Mouse (Mus musculus): Measurements from ENCODE around the gene Homer2.

Homer2 gene

GRCm38 (mm10) chr7:81683779-81684422 lies 23.4 kb downstream of the Homer2 start:
- no peaks in the 10 kb centered on the region for H3K27me3 ChIP-seq (ENCODE audit: control insufficient read depth, insufficient read depth, low read length, poor library complexity, severe bottlenecking)
- no peaks in the 10 kb centered on the region for H3K36me3 ChIP-seq (ENCODE audit: control insufficient read depth, insufficient read depth, low read length, poor library complexity, severe bottlenecking)
- DNase-seq (ENCODE audit: low read depth, low spot score), result no peak

DNA sequence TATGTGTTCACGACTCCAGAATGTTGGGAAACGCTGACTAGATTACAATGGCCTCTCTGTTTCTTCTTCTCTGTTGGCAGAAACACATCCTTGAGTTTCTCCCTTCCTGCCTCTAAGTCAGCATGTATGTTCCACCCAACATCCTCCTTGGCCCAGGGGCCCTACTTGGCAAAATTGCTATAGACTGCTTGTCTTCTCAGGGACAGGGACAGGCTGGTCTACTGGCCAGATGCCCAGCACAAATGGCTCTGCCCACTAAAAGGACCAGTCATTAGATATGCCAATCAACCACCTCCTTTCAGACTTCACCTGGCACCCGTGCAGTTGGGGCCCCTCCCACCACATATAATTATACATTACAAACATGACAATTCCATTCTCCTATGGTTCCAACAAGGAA lies 25.9 kb downstream of the Homer2 start:
- no peak for DNase-seq (ENCODE audit: low read depth, low spot score)
- H3K36me3 ChIP-seq (ENCODE audit: control insufficient read depth, insufficient read depth, low read length, poor library complexity, severe bottlenecking), result no peaks in the 10 kb centered on the region
- no peaks in the 10 kb centered on the region for H3K27me3 ChIP-seq (ENCODE audit: control insufficient read depth, insufficient read depth, low read length, poor library complexity, severe bottlenecking)

GRCm38 (mm10) chr7:81673359-81674013 lies 33.8 kb downstream of the Homer2 start:
- Histone ChIP-seq H3K36me3 (ENCODE audit: control insufficient read depth, insufficient read depth, low read length, poor library complexity, severe bottlenecking) (no peaks in the 10 kb centered on the region), H3K27me3 (ENCODE audit: control insufficient read depth, insufficient read depth, low read length, poor library complexity, severe bottlenecking) (no peaks in the 10 kb centered on the region)
- DNase-seq (ENCODE audit: low read depth, low spot score), result no peak

DNA sequence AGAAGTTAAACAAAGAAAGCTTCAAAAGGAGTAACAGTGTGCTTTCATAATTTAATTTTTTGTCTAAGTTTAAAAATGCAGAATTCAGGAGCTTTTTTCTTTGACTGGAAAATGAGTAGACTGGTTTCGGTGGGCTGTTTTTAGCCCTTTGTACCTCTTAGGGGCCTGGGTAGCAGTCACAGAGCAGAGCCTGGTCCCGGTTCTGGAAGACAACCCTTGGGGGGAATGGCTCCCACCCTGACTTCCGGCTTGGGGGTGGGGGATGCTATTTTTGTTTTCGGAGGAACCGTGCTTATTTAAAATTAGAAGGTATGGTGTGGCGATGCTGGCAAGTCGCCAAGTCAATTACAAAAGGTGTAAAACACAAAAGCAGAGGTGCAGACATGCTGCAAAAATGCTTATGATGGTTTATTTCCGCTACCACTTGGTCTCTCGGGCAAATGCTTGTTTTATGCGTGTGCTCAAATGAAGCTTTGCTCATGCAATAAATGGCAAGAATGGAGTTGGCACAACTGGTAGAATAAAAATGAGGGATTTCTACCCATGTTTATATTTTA lies 34.5 kb downstream of the Homer2 start:
- Histone ChIP-seq H3K27me3 (ENCODE audit: control insufficient read depth, insufficient read depth, low read length, poor library complexity, severe bottlenecking) (no peaks in the 10 kb centered on the region), H3K36me3 (ENCODE audit: control insufficient read depth, insufficient read depth, low read length, poor library complexity, severe bottlenecking) (no peaks in the 10 kb centered on the region)
- DNase-seq (ENCODE audit: low read depth, low spot score), result no peak

GRCm38 (mm10) chr7:81667156-81667555 lies 40.2 kb downstream of the Homer2 start:
- Histone ChIP-seq H3K36me3 (ENCODE audit: control insufficient read depth, insufficient read depth, low read length, poor library complexity, severe bottlenecking) (no peaks in the 10 kb centered on the region), H3K27me3 (ENCODE audit: control insufficient read depth, insufficient read depth, low read length, poor library complexity, severe bottlenecking) (no peaks in the 10 kb centered on the region)
- DNase-seq (ENCODE audit: low read depth, low spot score), result no peak

- no peak for DNase-seq (ENCODE audit: low read depth, low spot score)
- Histone ChIP-seq H3K36me3 (ENCODE audit: control insufficient read depth, insufficient read depth, low read length, poor library complexity, severe bottlenecking) (no peaks in the 10 kb centered on the region), H3K27me3 (ENCODE audit: control insufficient read depth, insufficient read depth, low read length, poor library complexity, severe bottlenecking) (no peaks in the 10 kb centered on the region)
These were observed 40.7 kb downstream of the Homer2 start for GRCm38 (mm10) chr7:81666585-81666984.

DNA sequence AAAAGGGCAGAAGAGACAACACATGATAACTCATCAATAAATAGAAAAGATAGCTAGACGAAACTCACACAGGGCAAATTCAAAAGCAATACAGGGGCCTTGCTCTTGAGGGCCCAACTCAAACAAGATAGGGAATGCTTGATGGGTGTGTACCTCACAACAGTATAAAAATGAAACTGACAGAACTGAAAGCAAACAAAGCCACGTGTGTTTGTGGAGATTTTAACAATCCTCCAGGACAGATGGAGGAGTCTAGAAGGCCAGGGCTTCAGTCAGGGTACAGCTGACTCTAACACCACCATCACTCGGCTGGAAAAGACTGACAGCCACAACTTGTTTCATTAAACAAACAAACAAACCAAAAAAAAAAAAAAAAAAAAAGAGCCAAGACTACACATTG lies 44.3 kb downstream of the Homer2 start:
- Histone ChIP-seq H3K27me3 (ENCODE audit: control insufficient read depth, insufficient read depth, low read length, poor library complexity, severe bottlenecking) (no peaks in the 10 kb centered on the region), H3K36me3 (ENCODE audit: control insufficient read depth, insufficient read depth, low read length, poor library complexity, severe bottlenecking) (no peaks in the 10 kb centered on the region)
- DNase-seq (ENCODE audit: low read depth, low spot score), result no peak

GRCm38 (mm10) chr7:81657631-81658347 lies 49.5 kb downstream of the Homer2 start:
- H3K27me3 ChIP-seq (ENCODE audit: control insufficient read depth, insufficient read depth, low read length, poor library complexity, severe bottlenecking), result no peaks in the 10 kb centered on the region
- no peak for DNase-seq (ENCODE audit: low read depth, low spot score)
- no peaks in the 10 kb centered on the region for H3K36me3 ChIP-seq (ENCODE audit: control insufficient read depth, insufficient read depth, low read length, poor library complexity, severe bottlenecking)

DNA sequence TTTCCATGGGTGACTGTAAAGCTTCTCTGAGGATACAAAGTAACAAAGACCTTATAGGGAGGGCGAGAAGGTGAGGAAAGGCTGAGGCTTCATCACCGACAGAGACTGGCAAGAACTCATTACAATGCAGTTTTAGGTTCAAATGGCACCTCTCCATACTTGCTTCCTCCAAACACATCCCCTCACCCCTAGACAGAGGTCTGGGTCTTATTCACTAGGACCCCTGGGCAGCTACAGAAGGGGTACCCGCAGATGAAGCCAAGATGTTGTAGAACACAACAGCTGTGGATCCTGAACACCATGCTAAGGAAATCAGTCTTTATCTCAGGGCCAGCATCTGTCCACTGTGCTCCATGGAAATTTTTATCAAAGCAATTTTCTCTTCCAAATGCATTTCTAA lies 50.3 kb downstream of the Homer2 start:
- no peaks in the 10 kb centered on the region for H3K27me3 ChIP-seq (ENCODE audit: control insufficient read depth, insufficient read depth, low read length, poor library complexity, severe bottlenecking)
- no peaks in the 10 kb centered on the region for H3K36me3 ChIP-seq (ENCODE audit: control insufficient read depth, insufficient read depth, low read length, poor library complexity, severe bottlenecking)
- no peak for DNase-seq (ENCODE audit: low read depth, low spot score)

DNA sequence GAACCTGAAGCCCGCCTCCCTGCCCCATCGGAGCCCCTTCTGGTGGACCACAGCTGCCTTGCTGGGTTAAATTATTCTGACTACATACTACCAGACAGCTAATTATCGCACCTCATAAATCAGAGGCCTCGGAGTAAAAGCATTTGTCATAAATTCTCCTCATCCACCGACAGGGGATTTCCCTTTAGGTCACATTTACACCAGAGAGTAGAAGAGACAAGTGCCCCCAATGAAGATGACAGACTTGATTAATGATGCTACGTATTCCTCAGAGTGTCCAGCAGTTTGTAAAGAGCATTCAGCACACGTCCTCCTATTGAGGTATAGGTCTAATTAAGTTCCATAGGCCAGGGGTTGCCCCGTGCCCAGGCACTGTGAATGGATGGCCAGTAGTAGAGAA lies 50.7 kb downstream of the Homer2 start:
- no peak for DNase-seq (ENCODE audit: low read depth, low spot score)
- no peaks in the 10 kb centered on the region for H3K27me3 ChIP-seq (ENCODE audit: control insufficient read depth, insufficient read depth, low read length, poor library complexity, severe bottlenecking)
- no peaks in the 10 kb centered on the region for H3K36me3 ChIP-seq (ENCODE audit: control insufficient read depth, insufficient read depth, low read length, poor library complexity, severe bottlenecking)

DNA sequence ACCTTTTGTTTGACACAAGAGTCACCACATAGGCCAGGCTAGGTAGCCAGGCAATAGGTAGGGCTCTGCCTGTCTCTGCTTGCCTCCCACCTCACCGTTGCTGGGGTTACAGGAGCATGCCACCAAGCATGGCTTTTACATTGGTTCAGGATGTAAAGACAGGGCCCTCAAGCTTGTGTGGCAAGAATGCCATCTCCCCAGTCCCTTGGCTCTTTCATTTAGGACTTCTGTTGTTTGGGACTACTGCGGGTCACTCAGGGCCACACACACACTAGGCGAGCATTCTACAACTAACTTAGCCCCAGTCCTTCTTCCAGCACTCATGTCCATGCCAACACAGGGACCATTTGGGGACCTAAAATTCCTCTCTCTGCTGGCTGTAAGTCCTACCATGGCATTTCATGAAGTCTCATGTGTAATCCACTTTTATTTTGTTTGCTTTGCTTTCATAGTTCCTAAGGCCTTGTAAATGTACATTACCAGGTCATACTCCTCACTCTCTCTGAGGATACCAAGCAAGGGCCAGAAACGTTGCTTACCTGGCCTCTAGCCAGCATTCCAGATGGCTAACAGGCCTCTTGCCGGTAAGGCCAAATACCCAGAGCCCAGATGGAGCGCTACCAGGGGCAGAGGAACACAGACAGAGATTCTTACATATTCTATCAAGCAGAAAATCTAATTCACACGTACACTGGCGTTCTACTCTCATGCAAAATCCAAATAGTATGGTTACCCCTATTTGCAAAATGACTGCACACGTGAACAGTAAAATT lies 52.2 kb downstream of the Homer2 start:
- Histone ChIP-seq H3K27me3 (ENCODE audit: control insufficient read depth, insufficient read depth, low read length, poor library complexity, severe bottlenecking) (no peaks in the 10 kb centered on the region), H3K36me3 (ENCODE audit: control insufficient read depth, insufficient read depth, low read length, poor library complexity, severe bottlenecking) (no peaks in the 10 kb centered on the region)
- no peak for DNase-seq (ENCODE audit: low read depth, low spot score)

GRCm38 (mm10) chr7:81653988-81654387 lies 53.3 kb downstream of the Homer2 start:
- DNase-seq (ENCODE audit: low read depth, low spot score), result no peak
- H3K36me3 ChIP-seq (ENCODE audit: control insufficient read depth, insufficient read depth, low read length, poor library complexity, severe bottlenecking), result no peaks in the 10 kb centered on the region
- H3K27me3 ChIP-seq (ENCODE audit: control insufficient read depth, insufficient read depth, low read length, poor library complexity, severe bottlenecking), result no peaks in the 10 kb centered on the region

- H3K27me3 ChIP-seq (ENCODE audit: control insufficient read depth, insufficient read depth, low read length, poor library complexity, severe bottlenecking), result no peaks in the 10 kb centered on the region
- DNase-seq (ENCODE audit: low read depth, low spot score), result no peak
- no peaks in the 10 kb centered on the region for H3K36me3 ChIP-seq (ENCODE audit: control insufficient read depth, insufficient read depth, low read length, poor library complexity, severe bottlenecking)
These were observed 55.0 kb downstream of the Homer2 start for GRCm38 (mm10) chr7:81652296-81652695.

- DNase-seq (ENCODE audit: low read depth, low spot score), result no peak
- no peaks in the 10 kb centered on the region for H3K27me3 ChIP-seq (ENCODE audit: control insufficient read depth, insufficient read depth, low read length, poor library complexity, severe bottlenecking)
- H3K36me3 ChIP-seq (ENCODE audit: control insufficient read depth, insufficient read depth, low read length, poor library complexity, severe bottlenecking), result no peaks in the 10 kb centered on the region
These were observed 56.0 kb downstream of the Homer2 start for GRCm38 (mm10) chr7:81651284-81651683.

Data from splenic B cell, adult 2 months (primary cell).